Mouse (Mus musculus) intestine, embryonic 16.5 days (tissue): ENCODE data around the gene Prf1. TPM values are rescaled to one million over a fixed set of nuclear protein-coding genes. Genes with fewer than 3 reads are reported as not detected.

Source experiments
- ATAC-seq: fragments of 200-750 bp; cut with Nextera tagmentation; 2 replicates; pipeline ENCODE4 v1.8.0; 2017; ENCODE audit warnings: moderate TSS enrichment, moderate library complexity
- H3K27ac ChIP-seq: fragments of 300-500 bp; sonication (generic); 2 replicates; pipeline ENCODE4 v1.5.1; 2014; ENCODE audit warnings: mild to moderate bottlenecking, low read length
- H3K27me3 ChIP-seq: fragments of 300-500 bp; sonication (generic); replicated peaks from 2 replicates; pipeline ENCODE4 v1.6.1; 2014; ENCODE audit warnings: low read length, control low read depth, mixed read lengths; ENCODE audit not compliant: control insufficient read depth, insufficient read depth
- H3K36me3 ChIP-seq: fragments of 300-500 bp; sonication (generic); 2 replicates; pipeline ENCODE4 v1.6.1; 2014; ENCODE audit warnings: low read length, control low read depth; ENCODE audit not compliant: control insufficient read depth, insufficient read depth
- H3K4me1 ChIP-seq: fragments of 300-500 bp; sonication (generic); 2 replicates; pipeline ENCODE4 v1.6.1; 2014; ENCODE audit warnings: low read length, control low read depth, mixed read lengths; ENCODE audit not compliant: control insufficient read depth, insufficient read depth
- H3K4me2 ChIP-seq: fragments of 300-500 bp; sonication (generic); 2 replicates; pipeline ENCODE4 v1.6.1; 2014; ENCODE audit warnings: low read depth, low read length, control low read depth
- H3K4me3 ChIP-seq: fragments of 300-500 bp; sonication (generic); 2 replicates; pipeline ENCODE4 v1.5.1; 2014; ENCODE audit warnings: mild to moderate bottlenecking, low read length
- H3K9ac ChIP-seq: fragments of 300-500 bp; sonication (generic); 2 replicates; pipeline ENCODE4 v1.6.1; 2014; ENCODE audit warnings: low read depth, low read length
- H3K9me3 ChIP-seq: fragments of 300-500 bp; sonication (generic); 2 replicates; pipeline ENCODE4 v1.6.1; 2016; ENCODE audit warnings: low read length, control low read depth; ENCODE audit not compliant: control insufficient read depth
- WGBS: fragments of 180-500 bp; shearing (Covaris S2); extraction: QIAGEN DNeasy Blood & Tissue Kit; methylation state at CpG from one replicate; pipeline ENCODE4 v1.1.7; 2014; 5-methylcytosine and 5-hydroxymethylcytosine counted together
- polyA plus RNA-seq: library from polyadenylated mRNA; unstranded; fragments of >200 nt; fragmentation: Nextera tagmentation; extraction: Ambion mirVana; gene quantifications from 2 replicates; pipeline ENCODE4 v1.2.1, GENCODE M21; 2015

The Prf1 gene
- polyA plus RNA-seq, 1 experiment from 2014 or later, result 0.06 TPM

DNA sequence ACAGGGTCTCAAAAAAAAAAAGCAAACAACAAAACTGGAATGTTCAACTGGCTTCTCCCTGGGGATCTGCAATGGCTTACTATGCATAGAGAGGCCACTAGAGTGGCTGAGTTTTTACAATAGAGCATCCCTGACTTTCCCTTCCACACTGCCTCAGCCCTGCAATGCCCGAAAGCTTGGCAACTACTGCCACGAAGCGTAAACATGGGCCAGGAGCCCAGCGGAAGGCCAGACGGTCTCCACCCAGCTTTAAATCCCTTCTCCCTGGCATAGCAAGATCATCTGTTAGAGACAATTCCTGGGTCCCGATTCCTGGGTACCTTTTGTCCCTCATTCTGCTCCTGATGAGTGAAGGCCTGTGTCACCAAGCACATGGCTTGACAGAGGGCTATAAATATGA lies 6.4 kb downstream of the Prf1 start:
- Histone ChIP-seq H3K36me3 (no peaks in the 10 kb centered on the region), H3K4me1 (peaks cover 2% of the 10 kb centered on the region; the same call in 1 of the 2 replicates), H3K4me2 (no peak overlapping the region), H3K9me3 (no peaks in the 10 kb centered on the region), H3K27ac (no peak overlapping the region), H3K4me3 (no peak overlapping the region), H3K9ac (no peak overlapping the region), H3K27me3 (no peaks in the 10 kb centered on the region)
- 76% methylated on average over 6 of the region's 6 CpGs for WGBS
- no peak for ATAC-seq

DNA sequence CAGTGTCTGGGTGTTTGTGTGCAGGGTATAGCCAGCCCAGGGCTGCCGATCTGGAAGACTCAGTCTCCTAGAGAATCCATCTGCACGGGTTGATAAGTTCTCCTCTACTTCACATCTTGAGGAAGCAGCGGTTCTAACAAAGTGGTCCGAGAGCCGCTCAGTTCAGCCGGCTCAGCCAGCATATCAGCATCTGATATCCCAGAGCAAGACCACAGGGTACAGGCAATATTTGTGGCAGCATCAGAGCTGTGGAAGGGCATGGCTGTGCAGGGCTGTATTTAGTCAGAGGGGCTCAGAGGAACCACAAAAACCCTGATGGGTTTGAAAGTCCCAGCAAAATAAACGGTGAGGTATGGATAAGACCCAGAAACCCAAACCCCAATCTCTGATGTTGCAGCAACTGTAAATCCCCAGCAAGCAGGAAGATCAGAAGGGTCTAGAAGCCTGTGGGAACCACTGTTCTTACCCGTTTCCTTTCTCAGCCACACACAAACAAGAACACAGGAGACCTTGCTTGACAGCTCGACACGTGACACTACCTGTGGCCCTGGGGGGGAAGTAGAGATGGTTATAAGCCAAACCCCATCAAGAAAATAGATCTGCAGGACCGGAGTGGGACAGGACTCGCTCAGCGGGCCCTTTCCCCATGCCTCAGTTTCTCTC lies 8.4 kb downstream of the Prf1 start:
- peaks cover 2% of the 10 kb centered on the region; the same call in 1 of the 2 replicates for H3K4me1 ChIP-seq
- no peaks in the 10 kb centered on the region for H3K36me3 ChIP-seq
- ATAC-seq, result no peak
- H3K27ac ChIP-seq, result no peak overlapping the region
- no peaks in the 10 kb centered on the region for H3K9me3 ChIP-seq
- H3K9ac ChIP-seq, result no peak overlapping the region
- no peak overlapping the region for H3K4me2 ChIP-seq
- no peaks in the 10 kb centered on the region for H3K27me3 ChIP-seq
- 84% methylated on average over 13 of the region's 13 CpGs for WGBS
- no peak overlapping the region for H3K4me3 ChIP-seq

DNA sequence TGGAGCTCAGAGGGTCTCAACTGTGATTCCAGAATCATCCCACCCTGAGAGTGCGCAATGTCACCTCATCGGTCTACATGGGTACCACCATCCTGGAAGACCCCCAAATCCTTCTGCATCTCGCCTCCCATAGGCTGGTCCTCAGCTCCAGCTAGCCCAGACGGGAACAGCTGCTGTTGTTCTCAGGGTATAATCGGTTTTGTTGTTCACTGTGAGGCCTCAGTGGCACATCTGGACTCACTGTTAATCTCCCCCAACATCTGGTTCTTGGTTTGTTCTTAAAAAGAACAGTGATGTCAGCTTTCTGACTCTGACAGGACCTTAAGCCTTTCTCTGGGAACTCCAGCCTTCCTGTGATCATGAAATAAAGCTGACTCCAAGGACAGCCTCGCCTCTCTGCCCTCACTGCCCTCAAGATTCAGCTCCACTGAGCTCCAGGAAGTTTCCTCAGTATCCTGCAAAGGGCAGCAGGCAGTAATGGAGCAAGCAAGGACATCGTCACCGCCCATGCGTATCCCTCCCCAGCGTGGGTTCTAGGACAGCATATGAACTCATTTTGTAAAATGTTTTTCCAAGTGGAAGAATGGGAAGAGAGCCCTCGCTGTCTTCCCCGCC lies 11.2 kb downstream of the Prf1 start:
- H3K36me3 ChIP-seq, result no peaks in the 10 kb centered on the region
- H3K27ac ChIP-seq, result no peak overlapping the region

DNA sequence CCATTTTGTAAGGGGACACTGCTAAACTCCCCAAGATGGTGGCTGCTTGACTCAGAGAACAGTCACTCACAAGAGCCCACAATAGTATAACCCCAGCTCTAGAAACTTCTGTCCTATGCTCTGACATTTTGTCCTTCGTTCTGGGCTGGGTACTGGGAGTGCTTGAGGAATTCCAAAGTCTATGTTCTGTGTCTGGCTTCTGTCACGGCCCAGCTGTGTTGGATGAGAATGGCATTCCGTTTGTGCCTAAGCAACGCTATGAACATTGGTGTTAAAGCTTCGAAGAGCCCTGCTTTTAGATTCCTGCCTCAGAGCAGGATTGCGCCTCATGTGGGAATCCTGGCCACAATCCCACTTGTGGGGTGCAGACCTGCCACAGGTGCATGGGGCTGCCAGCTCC lies 14.5 kb downstream of the Prf1 start:
- Histone ChIP-seq H3K4me2 (no peak overlapping the region), H3K9ac (no peak overlapping the region), H3K9me3 (no peaks in the 10 kb centered on the region), H3K36me3 (no peaks in the 10 kb centered on the region), H3K27ac (peak overlapping the region; percentile 30; the same call in 1 of the 2 replicates), H3K4me1 (peaks cover 12% of the 10 kb centered on the region), H3K4me3 (no peak overlapping the region), H3K27me3 (no peaks in the 10 kb centered on the region)
- no peak; the same call in 1 of the 2 replicates for ATAC-seq
- 46% methylated on average over 6 of the region's 6 CpGs for WGBS

More for the DNA sequence above, 11.2 kb downstream of the Prf1 start:
- no peaks in the 10 kb centered on the region for H3K27me3 ChIP-seq
- no peak overlapping the region for H3K4me2 ChIP-seq
- H3K4me1 ChIP-seq, result peaks cover 9% of the 10 kb centered on the region
- H3K4me3 ChIP-seq, result no peak overlapping the region
- no peaks in the 10 kb centered on the region for H3K9me3 ChIP-seq
- 60% methylated on average over 12 of the region's 12 CpGs for WGBS
- no peak for ATAC-seq
- no peak overlapping the region for H3K9ac ChIP-seq

DNA sequence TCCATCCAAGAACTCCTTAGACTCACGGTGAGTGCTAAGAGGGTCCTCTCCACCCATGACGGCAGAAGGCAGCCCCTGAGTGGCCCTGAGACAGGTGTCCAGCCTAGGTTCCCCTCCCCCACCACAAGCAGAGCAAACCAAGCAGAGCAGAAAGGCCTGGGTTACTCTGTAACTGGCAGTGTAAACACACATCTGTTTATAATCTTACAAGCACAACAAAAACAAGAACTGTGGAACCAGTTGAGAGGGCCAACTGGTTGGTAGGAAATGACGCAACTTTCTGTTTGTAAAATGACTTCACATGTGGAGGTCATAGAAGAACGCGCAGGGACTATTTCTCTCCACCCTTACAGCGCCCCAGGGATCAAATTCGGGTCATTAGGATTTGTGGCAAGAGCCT lies 15.1 kb downstream of the Prf1 start:
- Histone ChIP-seq H3K9me3 (no peaks in the 10 kb centered on the region), H3K9ac (no peak overlapping the region), H3K27me3 (no peaks in the 10 kb centered on the region), H3K4me3 (no peak overlapping the region), H3K27ac (peak overlapping the region; percentile 30; the same call in 1 of the 2 replicates), H3K4me2 (no peak overlapping the region), H3K36me3 (no peaks in the 10 kb centered on the region), H3K4me1 (peaks cover 12% of the 10 kb centered on the region)
- no peak; the same call in 1 of the 2 replicates for ATAC-seq
- WGBS, result 42% methylated on average over 7 of the region's 7 CpGs

DNA sequence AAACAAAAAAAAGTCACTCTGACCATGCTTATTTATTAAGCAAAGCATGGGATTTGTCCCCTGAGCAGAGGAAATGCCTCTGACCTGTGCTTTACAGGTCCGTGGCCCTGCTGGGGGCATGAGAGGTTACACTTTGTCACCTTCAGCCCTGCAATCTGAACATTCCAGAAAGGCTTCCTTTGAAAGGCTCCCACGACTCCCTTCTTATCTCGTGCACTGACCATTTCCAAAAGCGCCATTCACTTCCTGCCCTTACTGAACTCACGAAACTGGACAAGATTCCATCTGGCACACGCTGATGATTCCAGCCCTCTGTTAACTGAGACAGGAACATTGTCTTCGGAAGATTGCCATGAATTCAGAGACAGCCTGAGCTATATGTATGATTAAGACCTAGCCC lies 16.1 kb downstream of the Prf1 start:
- WGBS, result 63% methylated on average over 7 of the region's 7 CpGs
- H3K27ac ChIP-seq, result no peak overlapping the region
- no peak overlapping the region for H3K4me2 ChIP-seq
- H3K27me3 ChIP-seq, result no peaks in the 10 kb centered on the region
- ATAC-seq, result no peak
- H3K36me3 ChIP-seq, result no peaks in the 10 kb centered on the region
- H3K4me1 ChIP-seq, result peaks cover 12% of the 10 kb centered on the region
- H3K9ac ChIP-seq, result no peak overlapping the region
- H3K9me3 ChIP-seq, result no peaks in the 10 kb centered on the region
- H3K4me3 ChIP-seq, result no peak overlapping the region

DNA sequence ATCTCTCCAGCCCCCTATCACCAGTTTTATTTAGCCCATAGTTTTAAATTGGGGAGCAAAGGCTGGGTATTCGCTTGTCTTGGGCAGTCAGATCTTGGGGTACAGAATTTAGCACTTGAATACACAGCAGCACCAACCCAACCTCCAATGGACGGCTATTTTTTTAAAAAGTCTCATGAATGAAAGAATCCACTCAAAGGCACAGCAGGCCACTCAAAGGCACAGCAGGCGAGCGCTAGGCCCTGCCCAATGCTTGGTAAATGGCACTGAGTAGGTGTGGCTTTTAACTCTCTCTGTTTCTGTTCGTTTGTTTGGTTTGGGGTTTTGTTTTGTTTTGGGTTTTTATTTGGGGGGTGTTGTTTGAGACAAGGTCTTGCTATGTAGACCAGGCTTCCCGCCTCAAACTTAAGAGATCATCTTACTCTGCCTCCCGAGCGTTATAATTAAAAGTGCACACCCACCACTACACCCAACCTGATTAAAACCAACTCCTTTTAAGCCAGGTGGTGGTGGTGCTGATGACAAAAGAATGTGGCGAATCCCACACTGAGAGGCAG lies 17.8 kb downstream of the Prf1 start:
- 73% methylated on average over 9 of the region's 9 CpGs for WGBS
- H3K27me3 ChIP-seq, result no peaks in the 10 kb centered on the region
- no peaks in the 10 kb centered on the region for H3K36me3 ChIP-seq
- peaks cover 10% of the 10 kb centered on the region for H3K4me1 ChIP-seq
- H3K9ac ChIP-seq, result no peak overlapping the region
- H3K4me3 ChIP-seq, result no peak overlapping the region
- H3K9me3 ChIP-seq, result no peaks in the 10 kb centered on the region
- no peak overlapping the region for H3K4me2 ChIP-seq
- H3K27ac ChIP-seq, result no peak overlapping the region
- ATAC-seq, result no peak

DNA sequence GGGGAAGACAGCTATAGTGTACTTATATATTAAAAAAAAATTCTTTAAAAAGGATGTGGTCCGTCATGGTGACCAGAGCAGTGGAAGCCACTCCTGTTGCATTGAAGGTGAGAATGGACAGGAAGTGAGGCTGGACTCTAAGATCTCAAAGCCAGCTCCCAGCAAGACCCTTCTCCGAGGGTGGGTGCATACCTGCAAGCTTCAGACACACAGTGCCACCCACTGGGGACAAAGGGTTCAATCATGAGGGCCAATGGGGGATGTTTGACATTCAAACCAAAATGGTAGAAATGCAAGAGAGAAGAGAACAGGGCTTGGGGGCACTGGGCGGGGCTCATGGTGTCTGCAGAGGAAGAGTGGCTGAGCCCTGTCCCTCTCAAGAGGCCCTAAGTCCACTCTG lies 20.9 kb downstream of the Prf1 start:
- Histone ChIP-seq H3K36me3 (no peaks in the 10 kb centered on the region), H3K9ac (no peak overlapping the region), H3K9me3 (no peaks in the 10 kb centered on the region), H3K4me2 (no peak overlapping the region), H3K27me3 (no peaks in the 10 kb centered on the region), H3K4me3 (no peak overlapping the region), H3K27ac (no peak overlapping the region), H3K4me1 (peaks cover 3% of the 10 kb centered on the region; the same call in 1 of the 2 replicates)
- 86% methylated on average over 3 of the region's 3 CpGs for WGBS
- ATAC-seq, result no peak

DNA sequence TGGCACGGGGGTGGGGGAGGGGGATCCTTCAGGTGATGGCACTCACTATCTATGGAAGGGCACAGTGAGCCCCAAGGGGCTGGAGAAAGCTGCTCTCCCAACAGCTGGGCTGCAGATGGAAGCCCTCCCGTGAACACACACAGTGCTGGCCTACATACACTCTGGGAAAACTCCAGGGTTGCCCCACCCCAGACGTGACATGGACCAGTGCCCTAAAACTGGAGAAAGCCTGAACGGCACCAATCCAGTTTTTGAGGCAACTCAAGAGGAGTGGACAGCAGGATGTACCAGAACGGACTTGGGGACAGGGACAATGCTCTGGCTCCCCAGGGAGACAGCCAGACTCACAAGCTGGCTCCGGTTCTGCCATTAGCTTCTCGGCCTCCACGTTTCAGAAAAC lies 27.1 kb downstream of the Prf1 start:
- ATAC-seq, result no peak
- no peak overlapping the region for H3K9ac ChIP-seq
- H3K27me3 ChIP-seq, result no peaks in the 10 kb centered on the region
- 70% methylated on average over 8 of the region's 8 CpGs for WGBS
- H3K4me1 ChIP-seq, result no peaks in the 10 kb centered on the region
- H3K4me3 ChIP-seq, result no peak overlapping the region
- H3K36me3 ChIP-seq, result no peaks in the 10 kb centered on the region
- H3K9me3 ChIP-seq, result no peaks in the 10 kb centered on the region
- H3K27ac ChIP-seq, result no peak overlapping the region
- H3K4me2 ChIP-seq, result no peak overlapping the region
